Mouse (Mus musculus): ENCODE results near the gene Tbc1d23. TPM values are rescaled to one million over a fixed set of nuclear protein-coding genes. Genes with fewer than 3 reads are reported as not detected.

The Tbc1d23 gene
- total RNA-seq, 2 experiments from 2014 or later, result 38.8 to 42.4 TPM

- intact Hi-C loops (cut with DNase I), result no loop called here
These were observed 63.1 kb downstream of the Tbc1d23 start for GRCm38 (mm10) chr16:57168236-57168635.

GRCm38 (mm10) chr16:57167514-57167912 lies 63.8 kb downstream of the Tbc1d23 start:
- DNase-seq (ENCODE audit: low spot score in 2 of 2), result no peak
- intact Hi-C loops (cut with DNase I), result no loop called here

More at GRCm38 (mm10) chr16:57168236-57168635, 63.1 kb downstream of the Tbc1d23 start:
- DNase-seq (ENCODE audit: low spot score in 2 of 2), result no peak

GRCm38 (mm10) chr16:57166611-57167513 lies 64.4 kb downstream of the Tbc1d23 start, which contains the start of gene Nit2:
TSS of gene Nit2 (minus strand) at chr16:57167341.
- intact Hi-C loops (cut with DNase I), result no loop called here
- DNase-seq (ENCODE audit: low spot score in 2 of 2), result peak; percentile 91 to 92

GRCm38 (mm10) chr16:57166086-57166485 lies 65.2 kb downstream of the Tbc1d23 start:
- DNase-seq (ENCODE audit: low spot score in 2 of 2), result no peak
- intact Hi-C loops (cut with DNase I), result no loop called here

- intact Hi-C loops (cut with DNase I), result no loop called here
These were observed 66.1 kb downstream of the Tbc1d23 start for GRCm38 (mm10) chr16:57165157-57165556.

GRCm38 (mm10) chr16:57163694-57164093 lies 67.6 kb downstream of the Tbc1d23 start:
- no peak for DNase-seq (ENCODE audit: low spot score in 2 of 2)
- intact Hi-C loops (cut with DNase I), result no loop called here

More at GRCm38 (mm10) chr16:57165157-57165556, 66.1 kb downstream of the Tbc1d23 start:
- no peak for DNase-seq (ENCODE audit: low spot score in 2 of 2)

- intact Hi-C loops (cut with DNase I), result no loop called here
- DNase-seq (ENCODE audit: low spot score in 2 of 2), result no peak
These were observed 68.5 kb downstream of the Tbc1d23 start for GRCm38 (mm10) chr16:57162841-57163240.

- no peak for DNase-seq (ENCODE audit: low spot score in 2 of 2)
- intact Hi-C loops (cut with DNase I), result no loop called here
These were observed 71.5 kb downstream of the Tbc1d23 start for GRCm38 (mm10) chr16:57159835-57160234.

- intact Hi-C loops (cut with DNase I), result no loop called here
- DNase-seq (ENCODE audit: low spot score in 2 of 2), result no peak
These were observed 73.6 kb downstream of the Tbc1d23 start for GRCm38 (mm10) chr16:57157728-57158127.

- no peak for DNase-seq (ENCODE audit: low spot score in 2 of 2)
- intact Hi-C loops (cut with DNase I), result no loop called here
These were observed 74.2 kb downstream of the Tbc1d23 start for GRCm38 (mm10) chr16:57157076-57157475.

GRCm38 (mm10) chr16:57155899-57156298 lies 75.4 kb downstream of the Tbc1d23 start:
- intact Hi-C loops (cut with DNase I), result no loop called here
- no peak for DNase-seq (ENCODE audit: low spot score in 2 of 2)

GRCm38 (mm10) chr16:57151437-57151836 lies 79.9 kb downstream of the Tbc1d23 start:
- no peak for DNase-seq (ENCODE audit: low spot score in 2 of 2)
- intact Hi-C loops (cut with DNase I), result no loop called here

GRCm38 (mm10) chr16:57144741-57145140 lies 86.6 kb downstream of the Tbc1d23 start:
- intact Hi-C loops (cut with DNase I), result no loop called here
- no peak for DNase-seq (ENCODE audit: low spot score in 2 of 2)

- DNase-seq (ENCODE audit: low spot score in 2 of 2), result no peak
- intact Hi-C loops (cut with DNase I), result no loop called here
These were observed 97.7 kb downstream of the Tbc1d23 start for GRCm38 (mm10) chr16:57133611-57134010.

GRCm38 (mm10) chr16:57132326-57132725 lies 99.0 kb downstream of the Tbc1d23 start:
- intact Hi-C loops (cut with DNase I), result no loop called here

GRCm38 (mm10) chr16:57131544-57131943 lies 99.8 kb downstream of the Tbc1d23 start:
- DNase-seq (ENCODE audit: low spot score in 2 of 2), result no peak
- intact Hi-C loops (cut with DNase I), result no loop called here

More at GRCm38 (mm10) chr16:57132326-57132725, 99.0 kb downstream of the Tbc1d23 start:
- DNase-seq (ENCODE audit: low spot score in 2 of 2), result no peak

GRCm38 (mm10) chr16:57130752-57131400 lies 100.4 kb downstream of the Tbc1d23 start:
- no peak for DNase-seq (ENCODE audit: low spot score in 2 of 2)
- intact Hi-C loops (cut with DNase I), result no loop called here

GRCm38 (mm10) chr16:57127825-57128224 lies 103.5 kb downstream of the Tbc1d23 start:
- DNase-seq (ENCODE audit: low spot score in 2 of 2), result no peak
- intact Hi-C loops (cut with DNase I), result no loop called here

GRCm38 (mm10) chr16:57126268-57126667 lies 105.0 kb downstream of the Tbc1d23 start:
- intact Hi-C loops (cut with DNase I), result no loop called here
- DNase-seq (ENCODE audit: low spot score in 2 of 2), result no peak

- intact Hi-C loops (cut with DNase I), result no loop called here
- DNase-seq (ENCODE audit: low spot score in 2 of 2), result peak in 1 of 2 experiments; percentile 8
These were observed 108.4 kb downstream of the Tbc1d23 start for GRCm38 (mm10) chr16:57122682-57123445.

Data from left cerebral cortex, postnatal 14 days (tissue).